Mouse (Mus musculus): Measurements from ENCODE around the gene Hist1h4d. TPM values are rescaled to one million over a fixed set of nuclear protein-coding genes. Genes with fewer than 3 reads are reported as not detected.
"Not testable (repeated sequence)": the region's sequence is repeated elsewhere in the genome, so short reads cannot be mapped to it uniquely, and the experiment has no call there.

Hist1h4d gene
- polyA plus RNA-seq, 1 experiment, result 13.8 TPM

GRCm38 (mm10) chr13:23622175-23622671, 40.8 kb downstream of the Hist1h4d start, which contains the start of gene Hist1h1e:
Gene Hist1h1e, minus strand, starts transcription at chr13:23622558.
- H3K4me1 ChIP-seq (ENCODE audit: control insufficient read depth, insufficient read depth, insufficient read length, low read length); H3K27me3 ChIP-seq (ENCODE audit: control insufficient read depth, insufficient read depth, low read length); H3K36me3 ChIP-seq (ENCODE audit: control insufficient read depth, insufficient read depth, low read length): not testable (repeated sequence)
- peak within 1 kb of the TSS; percentile 98 for H3K27ac ChIP-seq (ENCODE audit: insufficient read depth, low read depth, low read length)
- peak; percentile 95 for TF ChIP-seq POLR2A (IDR thresholded peaks at IDR 0.05; ENCODE audit: low read depth, low read length)
- H3K4me3 ChIP-seq (ENCODE audit: low read depth, low read length), result peak within 1 kb of the TSS; percentile 79
- under 1% methylated on average over 53 of the region's 53 CpGs for WGBS

- H3K27me3 ChIP-seq (ENCODE audit: control insufficient read depth, insufficient read depth, low read length), result no peaks in the 10 kb centered on the region
- peak overlapping the region; percentile 51 for H3K27ac ChIP-seq (ENCODE audit: insufficient read depth, low read depth, low read length)
- H3K36me3 ChIP-seq (ENCODE audit: control insufficient read depth, insufficient read depth, low read length), result no peaks in the 10 kb centered on the region
- no peak overlapping the region for H3K4me3 ChIP-seq (ENCODE audit: low read depth, low read length)
- H3K4me1 ChIP-seq (ENCODE audit: control insufficient read depth, insufficient read depth, insufficient read length, low read length), result no peaks in the 10 kb centered on the region; the same call in 1 of the 2 replicates
- 20% methylated on average over 7 of the region's 7 CpGs for WGBS
- TF ChIP-seq CTCF (IDR thresholded peaks at IDR 0.05; ENCODE audit: extremely low read depth, insufficient read length, insufficient replicate concordance, low read depth, low read length), result no peak
- TF ChIP-seq POLR2A (IDR thresholded peaks at IDR 0.05; ENCODE audit: low read depth, low read length), result no peak
Observed at GRCm38 (mm10) chr13:23622861-23623450, 41.6 kb downstream of the Hist1h4d start.

GRCm38 (mm10) chr13:23630653-23631052, 49.3 kb downstream of the Hist1h4d start:
- WGBS, result 20% methylated on average over 1 of the region's 1 CpGs
- Histone ChIP-seq H3K27ac (ENCODE audit: insufficient read depth, low read depth, low read length) (no peak overlapping the region), H3K4me1 (ENCODE audit: control insufficient read depth, insufficient read depth, insufficient read length, low read length) (no peaks in the 10 kb centered on the region), H3K36me3 (ENCODE audit: control insufficient read depth, insufficient read depth, low read length) (no peaks in the 10 kb centered on the region), H3K4me3 (ENCODE audit: low read depth, low read length) (no peak overlapping the region), H3K27me3 (ENCODE audit: control insufficient read depth, insufficient read depth, low read length) (no peaks in the 10 kb centered on the region)
- TF ChIP-seq POLR2A (IDR thresholded peaks at IDR 0.05; ENCODE audit: low read depth, low read length) (no peak), CTCF (IDR thresholded peaks at IDR 0.05; ENCODE audit: extremely low read depth, insufficient read length, insufficient replicate concordance, low read depth, low read length) (no peak)

Other genes starting within 250 kb of the Hist1h4d start
- 0.15 and 0.20 TPM in 2 replicates for gene Zfp322a, start 212.4 kb upstream of the Hist1h4d start, polyA plus RNA-seq (2012; rRNA removed)
- 0.95 and 1.2 TPM in 2 replicates for gene Abt1, start 157.7 kb upstream of the Hist1h4d start, polyA plus RNA-seq (2012; rRNA removed)
- gene Btn1a1, start 115.7 kb upstream of the Hist1h4d start, polyA plus RNA-seq (2012; rRNA removed), result 0.05 TPM in 1 of 2 replicates, not detected in the other
- gene Btn2a2, start 92.7 kb upstream of the Hist1h4d start, polyA plus RNA-seq (2012; rRNA removed), result not detected in 2 replicates
- 39.6 and 71.6 TPM in 2 replicates for gene Hist1h4h, start 50.5 kb upstream of the Hist1h4d start, polyA plus RNA-seq (2012; rRNA removed)
- gene Hist1h2af, start 47.7 kb upstream of the Hist1h4d start, polyA plus RNA-seq (2012; rRNA removed), result 631 and 1,420 TPM in 2 replicates
- 43.4 and 65.8 TPM in 2 replicates for gene Hist1h3g, start 46.2 kb upstream of the Hist1h4d start, polyA plus RNA-seq (2012; rRNA removed)
- gene Hist1h2bh, start 38.2 kb upstream of the Hist1h4d start, polyA plus RNA-seq (2012; rRNA removed), result 2.4 and 5.1 TPM in 2 replicates
- gene Hist1h3f, start 37.5 kb upstream of the Hist1h4d start, polyA plus RNA-seq (2012; rRNA removed), result 9.6 and 13.1 TPM in 2 replicates
- gene Hist1h4f, start 29.9 kb upstream of the Hist1h4d start, polyA plus RNA-seq (2012; rRNA removed), result 13.6 and 21.3 TPM in 2 replicates
- gene Hist1h1d, start 28.3 kb upstream of the Hist1h4d start, polyA plus RNA-seq (2012; rRNA removed), result 0.27 and 0.29 TPM in 2 replicates
- gene Hist1h3e, start 19.2 kb upstream of the Hist1h4d start, polyA plus RNA-seq (2012; rRNA removed), result 27.6 and 43.3 TPM in 2 replicates
- gene Hist1h2ae, start 10.4 kb upstream of the Hist1h4d start, polyA plus RNA-seq (2012; rRNA removed), result 27.3 and 38.0 TPM in 2 replicates
- 32.8 and 51.3 TPM in 2 replicates for gene Hist1h2bg, start 10.2 kb upstream of the Hist1h4d start, polyA plus RNA-seq (2012; rRNA removed)
- gene Hist1h2bf, start 7.4 kb upstream of the Hist1h4d start, polyA plus RNA-seq (2012; rRNA removed), result 9.0 and 24.6 TPM in 2 replicates
- 21.3 and 30.3 TPM in 2 replicates for gene Hist1h2ad, start 7.2 kb upstream of the Hist1h4d start, polyA plus RNA-seq (2012; rRNA removed)
- 11.5 and 24.2 TPM in 2 replicates for gene Hist1h3d, start 5.8 kb upstream of the Hist1h4d start, polyA plus RNA-seq (2012; rRNA removed)
- 1.5 and 1.8 TPM in 2 replicates for gene Hist1h2be, start 39.5 kb downstream of the Hist1h4d start, polyA plus RNA-seq (2012; rRNA removed)
- 2.2 and 2.4 TPM in 2 replicates for gene Hist1h1e, start 41.0 kb downstream of the Hist1h4d start, polyA plus RNA-seq (2012; rRNA removed)
- gene Hist1h2ac, start 102.3 kb downstream of the Hist1h4d start, polyA plus RNA-seq (2012; rRNA removed), result 3.1 and 4.0 TPM in 2 replicates
- 210 and 772 TPM in 2 replicates for gene Hist1h2bc, start 102.6 kb downstream of the Hist1h4d start, polyA plus RNA-seq (2012; rRNA removed)
- gene Hist1h1t, start 114.2 kb downstream of the Hist1h4d start, polyA plus RNA-seq (2012; rRNA removed), result not detected in 2 replicates
- gene Hist1h4c, start 116.9 kb downstream of the Hist1h4d start, polyA plus RNA-seq (2012; rRNA removed), result 13.7 and 17.8 TPM in 2 replicates
- 3.5 and 7.7 TPM in 2 replicates for gene Hfe, start 129.3 kb downstream of the Hist1h4d start, polyA plus RNA-seq (2012; rRNA removed)
- 25.6 and 68.0 TPM in 2 replicates for gene Hist1h1c, start 157.2 kb downstream of the Hist1h4d start, polyA plus RNA-seq (2012; rRNA removed)
- 39.3 and 49.1 TPM in 2 replicates for gene Hist1h3c, start 164.0 kb downstream of the Hist1h4d start, polyA plus RNA-seq (2012; rRNA removed)
- 17.8 and 19.7 TPM in 2 replicates for gene Hist1h2bb, start 165.1 kb downstream of the Hist1h4d start, polyA plus RNA-seq (2012; rRNA removed)
- gene Hist1h2ab, start 169.5 kb downstream of the Hist1h4d start, polyA plus RNA-seq (2012; rRNA removed), result 32.5 and 55.3 TPM in 2 replicates
- gene Hist1h3b, start 170.7 kb downstream of the Hist1h4d start, polyA plus RNA-seq (2012; rRNA removed), result 39.8 and 49.8 TPM in 2 replicates
- 17.0 and 25.9 TPM in 2 replicates for gene Hist1h4b, start 175.4 kb downstream of the Hist1h4d start, polyA plus RNA-seq (2012; rRNA removed)
- gene Hist1h4a, start 179.6 kb downstream of the Hist1h4d start, polyA plus RNA-seq (2012; rRNA removed), result 17.4 and 19.9 TPM in 2 replicates
- gene Hist1h3a, start 180.8 kb downstream of the Hist1h4d start, polyA plus RNA-seq (2012; rRNA removed), result 32.6 and 42.4 TPM in 2 replicates
- gene Hist1h1a, start 182.1 kb downstream of the Hist1h4d start, polyA plus RNA-seq (2012; rRNA removed), result 0.53 and 0.95 TPM in 2 replicates
- 0.90 and 4.5 TPM in 2 replicates for gene Trim38, start 188.3 kb downstream of the Hist1h4d start, polyA plus RNA-seq (2012; rRNA removed)
- gene Slc17a2, start 225.4 kb downstream of the Hist1h4d start, polyA plus RNA-seq (2012; rRNA removed), result not detected in 2 replicates

All from small intestine, adult 2 months (tissue).